Mouse (Mus musculus) brain, embryonic 14.5 days (tissue): ENCODE data around the gene Ash1l. TPM values are rescaled to one million over a fixed set of nuclear protein-coding genes. Genes with fewer than 3 reads are reported as not detected.

Experiments
- DNase-seq: peaks from one replicate; pipeline ENCODE4 v3.0.0-alpha.2; 2011; ENCODE audit warnings: low read depth
- CTCF ChIP-seq: fragments of 200-500 bp; IDR thresholded peaks from 2 replicates; pipeline ENCODE4 v1.5.1; 2012; ENCODE audit warnings: inconsistent platforms, mild to moderate bottlenecking, moderate library complexity, borderline replicate concordance; ENCODE audit not compliant: insufficient read depth, insufficient read length; ENCODE audit errors: extremely low read depth
- POLR2A ChIP-seq: fragments of 200-500 bp; IDR thresholded peaks from 2 replicates; pipeline ENCODE4 v1.6.1; 2012; ENCODE audit warnings: mild to moderate bottlenecking, inconsistent platforms, borderline replicate concordance; ENCODE audit not compliant: poor library complexity, insufficient read depth, insufficient read length, severe bottlenecking; ENCODE audit errors: extremely low read depth
- polyA plus RNA-seq: library from polyadenylated mRNA; depleted of rRNA; stranded (reverse); fragments of >200 nt; gene quantifications from 2 replicates; pipeline ENCODE4 v1.2.3, GENCODE M21; 2012; rRNA removed

Gene Ash1l
- polyA plus RNA-seq: 19.1 and 25.1 TPM in 2 replicates

- DNase-seq: peak; percentile 87
Measured at GRCm38 (mm10) chr3:88950576-88951326, at the start of gene Ash1l, which contains the start of gene Dap3. Gene Ash1l (plus strand): TSS chr3:88950622. Gene Dap3 (minus strand): TSS chr3:88951181.

GRCm38 (mm10) chr3:88904803-88905202 is 45.6 kb upstream of the Ash1l start:
- DNase-seq: no peak
- TF ChIP-seq CTCF: no peak
- no peak for TF ChIP-seq POLR2A

More at GRCm38 (mm10) chr3:88950576-88951326, at the start of gene Ash1l, which contains the start of gene Dap3:
- peak; percentile 42; the same call in 1 of the 2 replicates for TF ChIP-seq CTCF
- TF ChIP-seq POLR2A: no peak

GRCm38 (mm10) chr3:88905209-88905608 is 45.2 kb upstream of the Ash1l start:
- no peak for DNase-seq
- TF ChIP-seq CTCF: no peak
- no peak for TF ChIP-seq POLR2A

GRCm38 (mm10) chr3:88905741-88906140 is 44.7 kb upstream of the Ash1l start:
- DNase-seq: no peak
- TF ChIP-seq POLR2A (no peak), CTCF (no peak)

- no peak for TF ChIP-seq CTCF
- DNase-seq: no peak
Measured at GRCm38 (mm10) chr3:88906393-88907159, 43.8 kb upstream of the Ash1l start.

- no peak for TF ChIP-seq POLR2A
- no peak for TF ChIP-seq CTCF
- DNase-seq: no peak
Measured at GRCm38 (mm10) chr3:88912585-88912984, 37.8 kb upstream of the Ash1l start.

- TF ChIP-seq CTCF: no peak
- TF ChIP-seq POLR2A: peak; percentile 81
- DNase-seq: peak; percentile 97
Measured at GRCm38 (mm10) chr3:88913511-88914383, 36.7 kb upstream of the Ash1l start, which contains the start of gene Msto1. Gene Msto1 (minus strand): TSS chr3:88913999.

- TF ChIP-seq POLR2A: no peak
- TF ChIP-seq CTCF: no peak
- peak; percentile 3 for DNase-seq
Measured at GRCm38 (mm10) chr3:88914384-88914810, 36.0 kb upstream of the Ash1l start.

- DNase-seq: no peak
- TF ChIP-seq POLR2A (no peak), CTCF (no peak)
Measured at GRCm38 (mm10) chr3:88918981-88919380, 31.4 kb upstream of the Ash1l start.

GRCm38 (mm10) chr3:88921411-88921810 is 29.0 kb upstream of the Ash1l start:
- peak; percentile 6 for DNase-seq
- TF ChIP-seq CTCF (no peak), POLR2A (no peak)

GRCm38 (mm10) chr3:88923989-88924591 is 26.3 kb upstream of the Ash1l start:
- TF ChIP-seq POLR2A: no peak
- TF ChIP-seq CTCF: no peak
- DNase-seq: no peak

GRCm38 (mm10) chr3:88925651-88926050 is 24.8 kb upstream of the Ash1l start:
- TF ChIP-seq CTCF (no peak), POLR2A (no peak)
- no peak for DNase-seq
